Mouse (Mus musculus) C2C12 (cell line): ENCODE measurements at regions not wholly inside any gene's neighbourhood (a gene's known extent, or its start where the extent isn't known, plus 50 kb on each side); places are given as distances from the start of the nearest gene placed in this dataset.

Source experiments
- H3K27me3 ChIP-seq: one replicate; pipeline ENCODE4 v1.6.1; 2011; ENCODE audit not compliant: control insufficient read depth, insufficient read depth, insufficient read length
- H3K36me3 ChIP-seq: one replicate; pipeline ENCODE4 v1.6.1; 2011; ENCODE audit not compliant: control insufficient read depth, insufficient read depth
- H3K4me3 ChIP-seq: one replicate; pipeline ENCODE4 v1.5.1; 2011; ENCODE audit warnings: mild to moderate bottlenecking, control low read depth; ENCODE audit not compliant: poor library complexity, insufficient read depth, severe bottlenecking
- H3K79me2 ChIP-seq: one replicate; pipeline ENCODE4 v1.6.1; 2011; ENCODE audit not compliant: control insufficient read depth, insufficient read depth
- H3K79me3 ChIP-seq: one replicate; pipeline ENCODE4 v1.6.1; 2011; ENCODE audit warnings: low read depth, control low read depth
- H3ac ChIP-seq: one replicate; pipeline ENCODE3; 2011; ENCODE audit warnings: low read depth; ENCODE audit not compliant: control insufficient read depth, insufficient read length
- CEBPB ChIP-seq: IDR thresholded peaks from one replicate; pipeline ENCODE4 v1.6.1; 2011; ENCODE audit warnings: low read depth, mild to moderate bottlenecking, control low read depth, moderate library complexity
- CTCF ChIP-seq: IDR thresholded peaks from one replicate; pipeline ENCODE4 v1.5.1; 2011; ENCODE audit not compliant: control insufficient read depth, insufficient read depth, insufficient read length
- FOSL1 ChIP-seq: IDR thresholded peaks from one replicate; pipeline ENCODE4 v1.8.0; 2011; ENCODE audit warnings: mild to moderate bottlenecking, low read length; ENCODE audit not compliant: poor library complexity, insufficient read depth, severe bottlenecking
- MAX ChIP-seq: IDR thresholded peaks from one replicate; pipeline ENCODE4 v1.6.1; 2011; ENCODE audit warnings: mild to moderate bottlenecking, control low read depth
- MYOD1 ChIP-seq: IDR thresholded peaks from one replicate; pipeline ENCODE4 v1.6.1; 2011; ENCODE audit warnings: low read depth; ENCODE audit not compliant: control insufficient read depth, insufficient read length
- MYOG ChIP-seq: IDR thresholded peaks from one replicate; pipeline ENCODE4 v1.6.1; 2011; ENCODE audit not compliant: control insufficient read depth, insufficient read length; ENCODE audit errors: extremely low read depth
- USF1 ChIP-seq: IDR thresholded peaks from one replicate; pipeline ENCODE4 v1.6.1; 2011; ENCODE audit warnings: low read depth, mild to moderate bottlenecking, control low read depth, moderate library complexity

- Histone ChIP-seq H3K79me3 (no peaks in the 10 kb centered on the region), H3ac (no peak overlapping the region), H3K79me2 (no peaks in the 10 kb centered on the region), H3K27me3 (no peaks in the 10 kb centered on the region), H3K4me3 (no peak overlapping the region), H3K36me3 (no peaks in the 10 kb centered on the region)
- TF ChIP-seq USF1 = no peak
- TF ChIP-seq CTCF = no peak
- no peak for TF ChIP-seq MYOD1
- no peak for TF ChIP-seq CEBPB
- no peak for TF ChIP-seq FOSL1
- no peak for TF ChIP-seq MAX
- TF ChIP-seq MYOG = no peak
Measured at GRCm38 (mm10) chr17:83288143-83288492, 62.6 kb upstream of the Eml4 start.

- Histone ChIP-seq H3K36me3 (no peaks in the 10 kb centered on the region), H3K79me2 (no peaks in the 10 kb centered on the region), H3K4me3 (no peak overlapping the region), H3K79me3 (no peaks in the 10 kb centered on the region), H3K27me3 (no peaks in the 10 kb centered on the region), H3ac (no peak overlapping the region)
- TF ChIP-seq USF1 (no peak), CTCF (no peak), MAX (no peak), MYOG (no peak), MYOD1 (no peak), FOSL1 (no peak), CEBPB (no peak)
Measured at GRCm38 (mm10) chr17:83295526-83296238, 55.0 kb upstream of the Eml4 start.

GRCm38 (mm10) chr17:83297379-83298121 lies 53.2 kb upstream of the Eml4 start:
- TF ChIP-seq MAX (no peak), MYOD1 (no peak), CEBPB (no peak), MYOG (no peak), USF1 (no peak), FOSL1 (no peak), CTCF (no peak)
- H3ac ChIP-seq = no peak overlapping the region
- no peaks in the 10 kb centered on the region for H3K79me2 ChIP-seq

More at GRCm38 (mm10) chr17:83297379-83298121, 53.2 kb upstream of the Eml4 start:
- H3K27me3 ChIP-seq = no peaks in the 10 kb centered on the region
- H3K79me3 ChIP-seq = no peaks in the 10 kb centered on the region
- H3K4me3 ChIP-seq = no peak overlapping the region
- H3K36me3 ChIP-seq = no peaks in the 10 kb centered on the region
